Mouse (Mus musculus) ES-CJ7 (cell line): ENCODE measurements around the gene Gm8926.
"Not testable (repeated sequence)": the region's sequence is repeated elsewhere in the genome, so short reads cannot be mapped to it uniquely, and the experiment has no call there.

Source experiments
- DNase-seq: peaks from one replicate; pipeline ENCODE4 v3.0.0; 2011; ENCODE audit warnings: low read depth, low spot score

Gm8926 gene

DNA sequence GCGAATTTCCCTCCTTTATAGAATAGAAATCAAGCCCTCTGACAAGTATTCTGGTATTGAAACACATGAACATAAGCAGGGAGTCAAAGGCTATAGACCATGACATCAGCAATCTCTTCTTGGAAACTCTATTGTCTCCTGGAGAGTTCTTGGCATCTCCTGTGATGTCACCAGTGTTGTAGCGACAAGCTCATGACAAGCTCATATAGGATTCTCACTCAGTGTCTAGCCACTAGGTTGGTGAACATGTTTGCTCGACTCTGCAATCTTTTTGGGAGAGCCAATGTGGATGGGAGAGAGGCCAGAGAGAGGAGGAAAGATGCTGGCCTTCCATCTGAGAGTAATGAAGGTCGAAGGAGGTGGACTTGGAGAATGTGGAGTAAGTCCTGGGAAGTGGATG lies at the start of gene Gm8926:
TSS of gene Gm8926 (plus strand) at position 301 of the 400 bp plus-strand sequence.
- DNase-seq: not testable (repeated sequence)
